Mouse (Mus musculus) layer of hippocampus, adult 2 months (tissue): ENCODE measurements at regions not wholly inside any gene's neighbourhood (a gene's known extent, or its start where the extent isn't known, plus 50 kb on each side); places are given as distances from the start of the nearest gene placed in this dataset.
A peak's percentile ranks its signal among the peaks of the same experiment; 100 is the strongest.
"Not testable (repeated sequence)": the region's sequence is repeated elsewhere in the genome, so short reads cannot be mapped to it uniquely, and the experiment has no call there.

ENCODE experiments used
- DNase-seq, 2 experiments: peaks; one replicate each; pipeline ENCODE4 v3.0.0; 2022; ENCODE audit warnings: low spot score in 2 of 2
- H3K27ac ChIP-seq: fragments of 200-600 bp; 2 replicates; pipeline ENCODE4 v1.8.1; 2022
- H3K4me3 ChIP-seq: fragments of 200-600 bp; 2 replicates; pipeline ENCODE4 v1.8.1; 2022; ENCODE audit warnings: mild to moderate bottlenecking
- CTCF ChIP-seq: fragments of 200-600 bp; conservative IDR thresholded peaks from 2 replicates; pipeline ENCODE4 v1.8.1; 2022; ENCODE audit warnings: antibody characterized with exemption, mild to moderate bottlenecking, moderate library complexity

GRCm38 (mm10) chr6:102005627-102006026 lies 567.3 kb downstream of the Cntn3 start:
- Histone ChIP-seq H3K4me3 (no peak overlapping the region), H3K27ac (no peak overlapping the region)
- DNase-seq, result no peak
- no peak for TF ChIP-seq CTCF

- Histone ChIP-seq H3K4me3 (no peak overlapping the region), H3K27ac (no peak overlapping the region)
- TF ChIP-seq CTCF, result no peak
- DNase-seq, result no peak
Observed at GRCm38 (mm10) chr6:101998181-101998580, 574.7 kb downstream of the Cntn3 start.

GRCm38 (mm10) chr6:101997629-101998028 lies 575.3 kb downstream of the Cntn3 start:
- Histone ChIP-seq H3K4me3 (no peak overlapping the region), H3K27ac (no peak overlapping the region)
- no peak for TF ChIP-seq CTCF
- no peak for DNase-seq

- DNase-seq, result peak in 1 of 2 experiments; percentile 13
- TF ChIP-seq CTCF, result no peak
- Histone ChIP-seq H3K4me3 (no peak overlapping the region), H3K27ac (peak overlapping the region; percentile 33; the same call in 1 of the 2 replicates)
Observed at GRCm38 (mm10) chr6:101992815-101993214, 580.1 kb downstream of the Cntn3 start.

GRCm38 (mm10) chr6:101981656-101982055 lies 591.2 kb downstream of the Cntn3 start:
- TF ChIP-seq CTCF, result no peak
- no peak for DNase-seq
- no peak overlapping the region for H3K27ac ChIP-seq
- H3K4me3 ChIP-seq, result no peak overlapping the region

- no peak for DNase-seq
- Histone ChIP-seq H3K27ac (no peak overlapping the region), H3K4me3 (no peak overlapping the region)
- no peak for TF ChIP-seq CTCF
Observed at GRCm38 (mm10) chr6:101979213-101979612, 593.7 kb downstream of the Cntn3 start.

GRCm38 (mm10) chr6:101964941-101965340 lies 587.2 kb upstream of the Pdzrn3 start:
- H3K27ac ChIP-seq, result no peak overlapping the region
- no peak for DNase-seq
- no peak overlapping the region for H3K4me3 ChIP-seq
- TF ChIP-seq CTCF, result no peak

- DNase-seq, H3K27ac ChIP-seq, H3K4me3 ChIP-seq: not testable (repeated sequence)
Observed at GRCm38 (mm10) chr6:101961476-101961875, 583.8 kb upstream of the Pdzrn3 start.

GRCm38 (mm10) chr6:101949681-101950080 lies 572.0 kb upstream of the Pdzrn3 start:
- H3K4me3 ChIP-seq, result no peak overlapping the region
- TF ChIP-seq CTCF, result no peak
- no peak overlapping the region for H3K27ac ChIP-seq
- no peak for DNase-seq

GRCm38 (mm10) chr6:101948950-101949349 lies 571.3 kb upstream of the Pdzrn3 start:
- Histone ChIP-seq H3K4me3 (no peak overlapping the region), H3K27ac (peak overlapping the region; percentile 46; the same call in 1 of the 2 replicates)
- no peak for TF ChIP-seq CTCF
- DNase-seq, result peak in 1 of 2 experiments; percentile 21

- no peak for TF ChIP-seq CTCF
- Histone ChIP-seq H3K4me3 (no peak overlapping the region), H3K27ac (no peak overlapping the region)
Observed at GRCm38 (mm10) chr6:101940266-101940866, 562.7 kb upstream of the Pdzrn3 start.

GRCm38 (mm10) chr6:101938393-101938985 lies 560.8 kb upstream of the Pdzrn3 start:
- no peak overlapping the region for H3K27ac ChIP-seq

More at GRCm38 (mm10) chr6:101940266-101940866, 562.7 kb upstream of the Pdzrn3 start:
- DNase-seq, result no peak

GRCm38 (mm10) chr6:101937467-101938392 lies 560.0 kb upstream of the Pdzrn3 start:
- H3K4me3 ChIP-seq, result peak overlapping the region; percentile 31
- no peak overlapping the region for H3K27ac ChIP-seq
- DNase-seq, result no peak
- no peak for TF ChIP-seq CTCF

More at GRCm38 (mm10) chr6:101938393-101938985, 560.8 kb upstream of the Pdzrn3 start:
- no peak overlapping the region; the same call in 1 of the 2 replicates for H3K4me3 ChIP-seq
- TF ChIP-seq CTCF, result no peak
- no peak for DNase-seq
